Mouse (Mus musculus) lung, postnatal 4 days (tissue): Measurements from ENCODE around the gene Pkd2l1.

Experiments
- DNase-seq, 2 experiments: peaks; one replicate each; pipeline ENCODE4 v3.0.0; 2021

Gene Pkd2l1

GRCm38 (mm10) chr19:44104393-44104792, 87.8 kb downstream of the Pkd2l1 start:
- no peak for DNase-seq

DNA sequence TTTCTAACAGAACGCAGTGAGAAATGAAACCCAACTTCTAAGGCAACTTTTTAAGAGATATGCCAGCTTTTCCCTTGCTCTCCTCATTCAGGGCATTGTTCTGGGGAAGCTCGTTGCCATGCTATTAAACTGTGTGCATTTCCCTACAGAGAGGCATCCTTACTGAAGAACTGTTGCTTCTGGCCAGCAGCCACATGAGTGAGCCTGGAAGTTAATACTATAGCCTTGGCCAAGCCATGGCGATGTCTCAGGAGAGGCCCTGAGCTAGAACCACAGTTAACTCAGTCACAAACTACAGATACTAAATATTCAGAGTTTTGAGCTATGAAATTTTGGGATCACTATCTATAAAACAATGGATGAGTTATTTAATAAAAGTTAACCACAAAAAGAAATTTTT, 89.2 kb downstream of the Pkd2l1 start:
- DNase-seq: peak in 1 of 2 experiments; percentile 18

DNA sequence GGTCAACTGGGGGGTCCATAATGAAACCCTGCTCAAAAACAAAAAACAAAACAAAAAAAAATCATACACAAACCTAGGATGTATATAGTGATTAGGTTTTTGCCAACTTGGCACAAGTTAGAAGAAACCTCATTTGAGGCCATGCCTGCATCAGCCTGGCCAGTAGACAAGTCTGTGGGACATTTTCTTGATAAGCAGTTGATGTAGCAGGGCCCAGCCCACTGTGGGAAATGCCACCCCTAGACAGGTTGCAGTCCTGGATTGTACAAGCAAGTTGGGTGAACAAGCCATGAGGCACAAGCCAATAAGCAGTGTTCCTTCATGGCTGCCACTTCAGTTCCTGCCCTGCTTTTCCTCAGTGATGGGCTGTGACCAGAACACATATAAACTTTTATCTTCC, 91.4 kb downstream of the Pkd2l1 start:
- DNase-seq: no peak
